Mouse (Mus musculus): ENCODE results near the gene Pard3b.

Gene Pard3b

GRCm38 (mm10) chr1:62254888-62255287 lies 616.3 kb downstream of the Pard3b start:
- no peak for DNase-seq (ENCODE audit: low read depth)

GRCm38 (mm10) chr1:62276466-62276865 lies 637.8 kb downstream of the Pard3b start:
- DNase-seq (ENCODE audit: low read depth), result no peak

- no peak for DNase-seq (ENCODE audit: low read depth)
Measured at GRCm38 (mm10) chr1:62278586-62278985, 640.0 kb downstream of the Pard3b start.

- no peak for DNase-seq (ENCODE audit: low read depth)
Measured at GRCm38 (mm10) chr1:62280586-62280985, 642.0 kb downstream of the Pard3b start.

- no peak for DNase-seq (ENCODE audit: low read depth)
Measured at GRCm38 (mm10) chr1:62282835-62283234, 644.2 kb downstream of the Pard3b start.

GRCm38 (mm10) chr1:62283624-62284023 lies 645.0 kb downstream of the Pard3b start:
- DNase-seq (ENCODE audit: low read depth), result no peak

GRCm38 (mm10) chr1:62309376-62309775 lies 670.8 kb downstream of the Pard3b start:
- DNase-seq (ENCODE audit: low read depth), result no peak

GRCm38 (mm10) chr1:62325237-62325636 lies 686.6 kb downstream of the Pard3b start:
- no peak for DNase-seq (ENCODE audit: low read depth)

GRCm38 (mm10) chr1:62327743-62328142 lies 689.1 kb downstream of the Pard3b start:
- no peak for DNase-seq (ENCODE audit: low read depth)

GRCm38 (mm10) chr1:62328808-62329207 lies 690.2 kb downstream of the Pard3b start:
- no peak for DNase-seq (ENCODE audit: low read depth)

GRCm38 (mm10) chr1:62333016-62333415 lies 694.4 kb downstream of the Pard3b start:
- DNase-seq (ENCODE audit: low read depth), result no peak

GRCm38 (mm10) chr1:62334196-62334595 lies 695.6 kb downstream of the Pard3b start:
- DNase-seq (ENCODE audit: low read depth), result no peak

- no peak for DNase-seq (ENCODE audit: low read depth)
Measured at GRCm38 (mm10) chr1:62340261-62340660, 701.6 kb downstream of the Pard3b start.

- no peak for DNase-seq (ENCODE audit: low read depth)
Measured at GRCm38 (mm10) chr1:62344286-62344685, 705.7 kb downstream of the Pard3b start.

- no peak for DNase-seq (ENCODE audit: low read depth)
Measured at GRCm38 (mm10) chr1:62348371-62348770, 709.7 kb downstream of the Pard3b start.

- DNase-seq (ENCODE audit: low read depth), result no peak
Measured at GRCm38 (mm10) chr1:62355496-62355895, 716.9 kb downstream of the Pard3b start.

GRCm38 (mm10) chr1:62374427-62375050 lies 735.9 kb downstream of the Pard3b start:
- DNase-seq (ENCODE audit: low read depth), result no peak

GRCm38 (mm10) chr1:62378335-62378734 lies 739.7 kb downstream of the Pard3b start:
- DNase-seq (ENCODE audit: low read depth), result no peak

GRCm38 (mm10) chr1:62382807-62383514 lies 744.3 kb downstream of the Pard3b start:
- DNase-seq (ENCODE audit: low read depth), result no peak

GRCm38 (mm10) chr1:62384241-62384640 lies 745.6 kb downstream of the Pard3b start:
- DNase-seq (ENCODE audit: low read depth), result no peak

- DNase-seq (ENCODE audit: low read depth), result no peak
Measured at GRCm38 (mm10) chr1:62388013-62388412, 749.4 kb downstream of the Pard3b start.

GRCm38 (mm10) chr1:62392863-62393262 lies 754.2 kb downstream of the Pard3b start:
- DNase-seq (ENCODE audit: low read depth), result no peak

GRCm38 (mm10) chr1:62394555-62394954 lies 755.9 kb downstream of the Pard3b start:
- DNase-seq (ENCODE audit: low read depth), result no peak

- no peak for DNase-seq (ENCODE audit: low read depth)
Measured at GRCm38 (mm10) chr1:62398261-62398660, 759.6 kb downstream of the Pard3b start.
